Mouse (Mus musculus): ENCODE measurements around the gene Mrps23. TPM values are rescaled to one million over a fixed set of nuclear protein-coding genes. Genes with fewer than 3 reads are reported as not detected.

Mrps23 gene
- polyA plus RNA-seq, 1 experiment from 2014 or later = 70.1 TPM

Other genes with a start within 250 kb of the Mrps23 start
- gene Dynll2, start 216.9 kb upstream of the Mrps23 start, polyA plus RNA-seq (2016; fragmentation: Nextera tagmentation; extraction: Ambion mirVana) = 46.3 and 59.8 TPM in 2 replicates
- 446 and 488 TPM in 2 replicates for gene Srsf1, start 157.0 kb upstream of the Mrps23 start, polyA plus RNA-seq (2016; fragmentation: Nextera tagmentation; extraction: Ambion mirVana)
- 73.9 and 84.7 TPM in 2 replicates for gene Vezf1, start 136.1 kb upstream of the Mrps23 start, polyA plus RNA-seq (2016; fragmentation: Nextera tagmentation; extraction: Ambion mirVana)
- 50.2 and 50.7 TPM in 2 replicates for gene Cuedc1, start 106.3 kb upstream of the Mrps23 start, polyA plus RNA-seq (2016; fragmentation: Nextera tagmentation; extraction: Ambion mirVana)
- 11.4 and 14.5 TPM in 2 replicates for gene Ccdc182, start 89.7 kb downstream of the Mrps23 start, polyA plus RNA-seq (2016; fragmentation: Nextera tagmentation; extraction: Ambion mirVana)

All from neural tube, embryonic 12.5 days (tissue).